Comparison of ENCODE assay signal across 16 mouse cellular contexts in genomic region chr4:58832908-58833307, GRCm38 (mm10). TPM values are rescaled to one million over a fixed set of nuclear protein-coding genes. Genes with fewer than 3 reads are reported as not detected.
"Had no signal": no experiment of that assay in that cellular context is flagged by ENCODE, and none has a peak within 500 bp of the region (broad histone marks: within the 10 kb centered on the region; RNA-seq: fewer than 3 reads in every experiment).

No protein-coding gene starts in this region.

- H3K9me3 ChIP-seq: intestine, embryonic 15.5 days; limb, embryonic 15.5 days; midbrain, embryonic 13.5 days; stomach, embryonic 15.5 days had no signal

- H3K4me2 ChIP-seq: intestine, embryonic 15.5 days; limb, embryonic 15.5 days; lung, embryonic 14.5 days; midbrain, embryonic 13.5 days; stomach, embryonic 15.5 days had no signal

- H3K27ac ChIP-seq: intestine, embryonic 15.5 days; left cerebral cortex, adult 2 months; limb, embryonic 15.5 days; midbrain, embryonic 13.5 days; stomach, embryonic 15.5 days had no signal

- H3K9ac ChIP-seq: intestine, embryonic 15.5 days; limb, embryonic 15.5 days; lung, embryonic 14.5 days; midbrain, embryonic 13.5 days; stomach, embryonic 15.5 days had no signal

- H3K4me1 ChIP-seq: intestine, embryonic 15.5 days; limb, embryonic 15.5 days; midbrain, embryonic 13.5 days; stomach, embryonic 15.5 days had no signal

- DNase-seq: kidney, adult 18-20 months; kidney, postnatal 14 days; lung, embryonic 14.5 days; lung, postnatal 10 days; lung, postnatal 4 days; right cerebral cortex, postnatal 14 days; thymus, adult 2 months; thymus, postnatal 36 days had no signal

- H3K27me3 ChIP-seq: intestine, embryonic 15.5 days; limb, embryonic 15.5 days; midbrain, embryonic 13.5 days; stomach, embryonic 15.5 days had no signal

- H3K4me3 ChIP-seq: intestine, embryonic 15.5 days; left cerebral cortex, adult 2 months; limb, embryonic 15.5 days; midbrain, embryonic 13.5 days; stomach, embryonic 15.5 days had no signal

- ATAC-seq: intestine, embryonic 15.5 days; midbrain, embryonic 13.5 days had no signal

RNA-seq across cellular contexts. Expression of gene Olfr267, which starts 45.4 kb away (rescaled TPM):
- total RNA-seq: midbrain, postnatal 0 days had no signal
- polyA plus RNA-seq: intestine, embryonic 15.5 days; limb, embryonic 11.5 days; limb, embryonic 15.5 days; lung, embryonic 14.5 days; midbrain, embryonic 13.5 days; midbrain, postnatal 0 days; spleen, adult 2 months; stomach, embryonic 15.5 days; thymus, adult 2 months had no signal
